In the genomic region with DNA sequence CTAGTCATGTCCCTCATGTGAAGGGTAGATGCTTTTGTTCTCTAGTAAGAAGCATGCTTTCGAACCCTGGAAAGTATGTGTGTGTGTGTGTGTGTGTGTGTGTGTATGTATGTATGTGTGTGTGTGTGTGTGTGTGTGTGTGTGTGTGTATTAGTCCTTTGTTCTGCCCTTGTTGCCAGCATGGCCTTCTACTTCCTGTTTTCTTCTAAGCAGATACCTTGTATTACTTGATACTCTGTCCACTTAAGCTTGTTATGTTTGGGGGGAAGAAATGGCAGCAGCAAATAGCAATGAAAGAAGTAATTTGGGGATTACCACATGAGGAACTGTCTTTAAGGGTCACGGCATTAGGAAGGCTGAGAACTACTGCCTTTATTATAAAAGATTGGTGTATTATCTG, we compare ENCODE assay signal across 24 mouse cellular contexts. TPM values are rescaled to one million over a fixed set of nuclear protein-coding genes. Genes with fewer than 3 reads are reported as not detected.
DNase-seq lines count a peak whose midpoint lies in the region; ATAC-seq and TF ChIP-seq lines count a peak whose summit lies in the region.
"Had no signal": no experiment of that assay in that cellular context is flagged by ENCODE, and none has a peak within 500 bp of the region (broad histone marks: within the 10 kb centered on the region; RNA-seq: fewer than 3 reads in every experiment).

No protein-coding gene starts in this region.

- peak; percentile 59; the same call in 1 of the 2 replicates for ATAC-seq in megakaryocyte, adult 5-6 weeks (ENCODE audit: poor library complexity, severe bottlenecking)
- ATAC-seq in stomach, postnatal 0 days (ENCODE audit: low FRiP score, low TSS enrichment), result no peak
- ATAC-seq in erythroblast, adult 5-6 weeks (replicated peaks; ENCODE audit: low FRiP score, poor library complexity, severe bottlenecking), result no peak
- ATAC-seq: forebrain, embryonic 13.5 days; forebrain, postnatal 0 days; hindbrain, postnatal 0 days had no signal

- peaks cover 0 to 35% of the 10 kb centered on the region in 2 experiments; a peak in 3 of 4 replicates for H3K36me3 ChIP-seq in MEL (ENCODE audit: control insufficient read depth in 1 of 2, insufficient read depth in 2 of 2, low read length in 2 of 2)
- H3K36me3 ChIP-seq in splenic B cell, adult 2 months (ENCODE audit: control insufficient read depth, insufficient read depth, low read length, poor library complexity, severe bottlenecking), result peaks cover 6% of the 10 kb centered on the region
- H3K36me3 ChIP-seq in stomach, postnatal 0 days (ENCODE audit: control insufficient read depth, insufficient read depth, low read length), result peaks cover 8% of the 10 kb centered on the region

- no peak overlapping the region for H3K4me2 ChIP-seq in stomach, postnatal 0 days (replicated peaks; ENCODE audit: low read depth)
- H3K4me2 ChIP-seq: embryonic facial prominence, embryonic 12.5 days; forebrain, embryonic 13.5 days; heart, embryonic 11.5 days; heart, embryonic 15.5 days; hindbrain, embryonic 13.5 days had no signal

- H3K4me3 ChIP-seq in MEL (ENCODE audit: control insufficient read depth in 1 of 2, insufficient read depth in 1 of 2, low read depth in 2 of 2, low read length in 2 of 2), result no peak overlapping the region
- no peak overlapping the region for H3K4me3 ChIP-seq in stomach, postnatal 0 days (ENCODE audit: low read depth, low read length)
- H3K4me3 ChIP-seq: embryonic facial prominence, embryonic 12.5 days; forebrain, embryonic 13.5 days; gastrocnemius, adult 2 months; heart, embryonic 15.5 days; hindbrain, embryonic 13.5 days had no signal

- no peak overlapping the region for H3K27ac ChIP-seq in MEL (ENCODE audit: control insufficient read depth, low read depth, low read length)
- H3K27ac ChIP-seq in stomach, postnatal 0 days (replicated peaks), result no peak overlapping the region
- H3K27ac ChIP-seq: embryonic facial prominence, embryonic 12.5 days; forebrain, embryonic 13.5 days; gastrocnemius, adult 2 months; heart, embryonic 15.5 days; hindbrain, embryonic 13.5 days; hindbrain, postnatal 0 days had no signal

- DNase-seq in spleen, postnatal 36 days (ENCODE audit: low spot score in 2 of 2), result peak; percentile 22 to 38
- no peak for DNase-seq in spleen, postnatal 14 days (ENCODE audit: low spot score in 2 of 2)
- peak; percentile 33 for DNase-seq in MEL (ENCODE audit: low read depth, low spot score)
- peak; percentile 63 for DNase-seq in splenic B cell, adult 2 months (ENCODE audit: low read depth, low spot score)
- no peak for DNase-seq in stomach, postnatal 0 days (ENCODE audit: low spot score)
- no peak for DNase-seq in thymus, postnatal 10 days (ENCODE audit: low spot score in 2 of 2)
- DNase-seq: adrenal gland, adult 8-10 months; adrenal gland, postnatal 36 days; cerebellum, adult 11 months; cerebellum, adult 8-10 months; cerebellum, postnatal 14 days; forebrain, postnatal 0 days; gastrocnemius, adult 2 months; gastrocnemius, postnatal 25 days; heart, adult 11 months; heart, postnatal 14 days had no signal

- no peak for TF ChIP-seq CTCF in MEL (IDR thresholded peaks at IDR 0.05 in 2 of 3, conservative IDR thresholded peaks at IDR 0.05 in 1 of 3; ENCODE audit: control insufficient read depth in 1 of 3, insufficient read depth in 1 of 3, low read depth in 2 of 3, low read length in 3 of 3, poor library complexity in 1 of 3, severe bottlenecking in 1 of 3)
- no peak for TF ChIP-seq CTCF in stomach, postnatal 0 days (IDR thresholded peaks at IDR 0.05; ENCODE audit: low read depth)

- no peak for TF ChIP-seq POLR2A in MEL (IDR thresholded peaks at IDR 0.05; ENCODE audit: control insufficient read depth in 1 of 2, insufficient read depth in 1 of 2, low read depth in 1 of 2, low read length in 2 of 2, poor library complexity in 1 of 2)

- no peaks in the 10 kb centered on the region for H3K4me1 ChIP-seq in MEL (ENCODE audit: control insufficient read depth in 1 of 2, insufficient read depth in 2 of 2, low read length in 2 of 2)
- no peaks in the 10 kb centered on the region for H3K4me1 ChIP-seq in stomach, postnatal 0 days (replicated peaks; ENCODE audit: control insufficient read depth, insufficient read depth)
- H3K4me1 ChIP-seq: embryonic facial prominence, embryonic 12.5 days; forebrain, embryonic 13.5 days; hindbrain, embryonic 13.5 days had no signal

- 93% methylated on average over 2 of the region's 2 CpGs for WGBS in stomach, postnatal 0 days

- no peaks in the 10 kb centered on the region for H3K27me3 ChIP-seq in MEL (ENCODE audit: control insufficient read depth in 1 of 2, insufficient read depth in 2 of 2, low read length in 2 of 2)
- no peaks in the 10 kb centered on the region for H3K27me3 ChIP-seq in splenic B cell, adult 2 months (ENCODE audit: control insufficient read depth, insufficient read depth, low read length, poor library complexity, severe bottlenecking)
- H3K27me3 ChIP-seq in stomach, postnatal 0 days (ENCODE audit: control insufficient read depth, insufficient read depth, low read length), result no peaks in the 10 kb centered on the region
- H3K27me3 ChIP-seq: embryonic facial prominence, embryonic 12.5 days; forebrain, embryonic 13.5 days; heart, embryonic 15.5 days; hindbrain, embryonic 13.5 days had no signal

- TF ChIP-seq EP300 in MEL (IDR thresholded peaks at IDR 0.05; ENCODE audit: low read depth in 1 of 2, low read length in 2 of 2), result no peak
- no peak for TF ChIP-seq EP300 in stomach, postnatal 0 days (optimal IDR thresholded peaks at IDR 0.05)

- TF ChIP-seq RAD21 in MEL (IDR thresholded peaks at IDR 0.05; ENCODE audit: low read depth, low read length), result no peak

- H3K9ac ChIP-seq in MEL (ENCODE audit: control insufficient read depth, low read depth, low read length, poor library complexity, severe bottlenecking), result no peak overlapping the region
- no peak overlapping the region for H3K9ac ChIP-seq in stomach, postnatal 0 days (ENCODE audit: low read length)
- H3K9ac ChIP-seq: embryonic facial prominence, embryonic 12.5 days; forebrain, embryonic 13.5 days; forebrain, postnatal 0 days; heart, embryonic 15.5 days; hindbrain, embryonic 13.5 days had no signal

- no peaks in the 10 kb centered on the region; the same call in 1 of the 2 replicates for H3K79me2 ChIP-seq in MEL (ENCODE audit: control insufficient read depth, insufficient read depth, low read length, poor library complexity)

- no peaks in the 10 kb centered on the region for H3K9me3 ChIP-seq in MEL (replicated peaks; ENCODE audit: insufficient read depth, low read length)
- H3K9me3 ChIP-seq in stomach, postnatal 0 days (ENCODE audit: control insufficient read depth, low read length), result no peaks in the 10 kb centered on the region
- H3K9me3 ChIP-seq: embryonic facial prominence, embryonic 12.5 days; forebrain, embryonic 13.5 days; heart, embryonic 15.5 days; hindbrain, embryonic 13.5 days had no signal

TF ChIP-seq in MEL, 35 proteins besides CTCF, POLR2A, EP300 and RAD21:
- TF ChIP-seq TAL1 (IDR thresholded peaks at IDR 0.05; ENCODE audit: low read length) (no peak), MXI1 (IDR thresholded peaks at IDR 0.05; ENCODE audit: low read depth, low read length) (no peak), ETS1 (IDR thresholded peaks at IDR 0.05; ENCODE audit: low read depth, low read length) (no peak), MAZ (IDR thresholded peaks at IDR 0.05; ENCODE audit: low read depth, low read length) (no peak)

RNA-seq across cellular contexts. Expression of a gene that starts 10.9 kb away (rescaled TPM):
- total RNA-seq in MEL (2012; rRNA removed), result 46.7 and 54.7 TPM in 2 replicates
- polyA plus RNA-seq in MEL (2012; ENCODE audit: insufficient read depth in 1 of 2, insufficient read length in 2 of 2, low read depth in 1 of 2, low replicate concordance in 2 of 2, missing spikeins in 1 of 2), result 100 to 1,000 TPM in 1 of 2 experiments, 10 to 100 TPM in 1; 63.3 to 170 TPM
- total RNA-seq in megakaryocyte, adult 5-6 weeks (2015), result 98.3 and 127 TPM in 2 replicates
- 129 and 153 TPM in 2 replicates for total RNA-seq in megakaryocyte, adult 5-6 weeks (2017)
- polyA plus RNA-seq in stomach, postnatal 0 days (2015; fragmentation: Nextera tagmentation; extraction: Ambion mirVana), result 66.0 and 83.7 TPM in 2 replicates
- 24.9 and 92.4 TPM in 2 replicates for total RNA-seq in erythroblast, adult 5-6 weeks (2015; ENCODE audit: low replicate concordance)
- 69.2 and 192 TPM in 2 replicates for total RNA-seq in erythroblast, adult 5-6 weeks (2017; ENCODE audit: low replicate concordance)

RNA-seq across cellular contexts. Expression of a gene that starts 11.0 kb away (rescaled TPM):
- 11.9 and 15.0 TPM in 2 replicates for total RNA-seq in MEL (2012; rRNA removed)
- polyA plus RNA-seq in MEL (2012; ENCODE audit: insufficient read depth in 1 of 2, insufficient read length in 2 of 2, low read depth in 1 of 2, low replicate concordance in 2 of 2, missing spikeins in 1 of 2), result 10 to 100 TPM in 1 of 2 experiments, not detected in 1; 10.7 TPM
- 24.2 and 32.6 TPM in 2 replicates for total RNA-seq in megakaryocyte, adult 5-6 weeks (2015)
- total RNA-seq in megakaryocyte, adult 5-6 weeks (2017), result 24.4 and 25.6 TPM in 2 replicates
- polyA plus RNA-seq in stomach, postnatal 0 days (2015; fragmentation: Nextera tagmentation; extraction: Ambion mirVana), result 1.6 and 2.0 TPM in 2 replicates
- 16.5 and 17.9 TPM in 2 replicates for total RNA-seq in erythroblast, adult 5-6 weeks (2015; ENCODE audit: low replicate concordance)
- 38.1 and 55.8 TPM in 2 replicates for total RNA-seq in erythroblast, adult 5-6 weeks (2017; ENCODE audit: low replicate concordance)

Comparison
In these comparisons a context has a peak if more than half of its experiments do, and no peak if none do; other contexts are left out.
1. DNase-seq: peak in spleen, postnatal 36 days (2 of 2), MEL (single experiment) and splenic B cell, adult 2 months (single experiment); none in spleen, postnatal 14 days (0 of 2), stomach, postnatal 0 days (single experiment) and thymus, postnatal 10 days (0 of 2).